Mouse (Mus musculus) cerebellum, postnatal 4 days (tissue): ENCODE data around the gene Neurod2.

Source experiments
- DNase-seq, 2 experiments: peaks; one replicate each; pipeline ENCODE4 v3.0.0; 2022; ENCODE audit warnings: low spot score in 2 of 2, mixed read lengths in 1 of 2

Neurod2 gene

DNA sequence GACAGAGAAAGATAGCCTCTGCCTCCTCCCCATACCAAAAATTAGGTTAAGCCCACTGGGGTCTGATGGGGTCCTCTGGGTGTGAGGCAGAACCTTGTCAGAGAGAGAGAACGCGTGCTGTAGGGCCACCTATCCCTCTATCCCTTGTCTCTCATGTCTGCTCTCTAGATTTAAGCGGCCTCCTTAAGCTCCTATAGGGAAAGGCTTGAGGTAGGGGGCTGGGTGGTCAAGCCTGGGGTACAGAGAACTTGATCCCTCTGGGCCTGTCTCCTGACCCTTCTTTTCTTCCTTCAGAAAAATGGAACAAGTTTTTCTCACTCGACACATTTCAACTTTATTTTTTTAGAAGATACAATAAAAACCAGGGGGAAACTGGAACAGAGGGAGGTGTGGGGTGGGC lies 3.4 kb upstream of the Neurod2 start:
- DNase-seq, result no peak

DNA sequence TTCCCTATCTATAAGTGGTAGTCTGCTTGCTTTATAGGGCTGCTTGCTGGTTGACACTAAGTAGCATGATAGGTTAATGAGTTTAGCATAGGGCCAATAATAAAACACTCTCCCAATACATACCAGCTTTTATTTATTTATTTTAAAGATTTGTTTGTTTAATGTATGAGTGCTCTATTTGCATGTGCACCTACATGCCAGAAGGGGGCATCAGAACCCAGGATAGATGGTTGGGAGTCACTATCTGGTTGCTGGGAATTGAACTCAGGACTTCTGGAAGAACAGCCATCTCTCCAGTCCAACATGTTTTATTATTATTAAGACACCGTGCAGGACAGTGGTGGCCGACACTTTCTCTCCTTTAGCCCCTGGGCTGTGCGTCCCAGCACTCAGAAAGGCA lies 2.7 kb upstream of the Neurod2 start:
- DNase-seq, result no peak

DNA sequence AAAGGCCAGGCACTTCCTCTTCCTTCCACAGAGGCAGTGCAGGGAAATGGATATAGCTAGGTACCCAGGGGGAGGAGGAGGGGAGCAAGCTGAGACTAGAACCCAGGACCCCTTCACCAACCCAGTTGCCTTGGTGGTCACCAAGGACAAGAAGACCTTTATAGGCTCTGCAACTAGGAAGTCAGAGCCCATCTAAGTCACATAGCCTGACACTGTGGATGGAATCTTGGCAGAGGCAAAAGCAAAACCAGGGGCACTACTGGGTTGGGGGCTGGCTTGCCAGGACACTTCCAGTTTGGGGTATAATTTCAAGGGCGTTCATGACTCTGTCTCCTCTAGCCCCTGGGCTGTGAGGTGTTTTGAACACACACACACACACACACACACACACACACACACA lies 2.0 kb upstream of the Neurod2 start:
- DNase-seq, result no peak

DNA sequence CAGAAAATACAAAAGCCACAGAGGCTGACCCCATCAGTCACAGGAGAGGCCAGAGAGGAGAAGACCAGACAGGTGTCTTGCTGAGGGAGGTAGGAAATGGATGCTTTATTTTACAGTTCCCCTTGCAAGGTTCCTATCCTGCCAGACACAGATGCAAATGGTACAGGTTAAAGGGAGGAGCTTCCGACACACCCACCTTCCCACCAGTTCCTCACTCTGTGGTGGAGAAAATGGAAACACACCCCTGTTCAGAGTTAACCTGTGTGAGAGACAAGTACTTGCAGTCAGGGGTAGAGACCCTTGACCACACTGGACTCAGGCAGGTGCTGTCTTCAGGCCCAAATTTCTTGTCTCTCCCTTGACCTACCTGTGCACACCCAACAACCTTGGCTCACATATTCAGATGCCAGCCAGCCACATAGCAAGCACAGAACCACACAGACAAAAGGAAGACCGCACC lies 1.3 kb upstream of the Neurod2 start:
- no peak for DNase-seq

DNA sequence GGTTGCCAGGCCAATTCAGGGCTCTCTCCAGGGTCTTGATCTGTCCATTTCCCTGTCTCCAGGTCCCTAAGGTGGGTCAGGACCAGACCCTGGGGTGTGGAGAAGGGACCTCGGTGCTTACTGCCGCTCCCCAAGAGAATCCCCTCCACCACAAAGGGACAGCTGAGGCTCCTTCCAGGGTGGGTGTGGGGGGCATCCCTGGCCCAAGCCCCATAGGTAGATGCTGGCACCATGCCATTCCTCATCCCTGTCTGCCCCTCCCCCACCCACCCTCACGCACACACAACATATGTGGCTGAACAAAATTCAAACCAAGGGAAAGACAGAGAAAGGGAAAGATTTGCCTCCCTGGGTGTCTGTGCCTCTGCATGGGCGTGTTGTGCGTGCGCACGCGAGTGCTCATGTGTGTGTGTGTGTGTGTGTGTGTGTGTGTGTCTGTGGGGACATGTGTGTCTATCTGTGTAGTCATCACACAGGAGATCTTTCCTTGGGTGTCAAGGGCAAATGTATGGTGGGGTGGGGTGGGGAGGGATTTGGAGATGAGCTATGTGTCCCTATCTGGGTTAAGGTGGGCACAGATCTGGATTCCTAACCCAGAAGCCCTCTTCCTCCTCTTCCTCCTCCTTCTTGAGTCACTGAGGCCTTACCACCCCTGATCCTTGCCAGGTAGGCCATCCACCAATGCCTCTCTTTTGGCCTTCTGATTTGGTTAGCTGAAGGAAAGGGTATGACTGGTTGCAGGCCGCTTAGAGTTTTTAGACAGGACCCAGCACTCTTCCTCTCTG lies 704 bp upstream of the Neurod2 start:
- peak in 1 of 2 experiments; percentile 44 for DNase-seq

DNA sequence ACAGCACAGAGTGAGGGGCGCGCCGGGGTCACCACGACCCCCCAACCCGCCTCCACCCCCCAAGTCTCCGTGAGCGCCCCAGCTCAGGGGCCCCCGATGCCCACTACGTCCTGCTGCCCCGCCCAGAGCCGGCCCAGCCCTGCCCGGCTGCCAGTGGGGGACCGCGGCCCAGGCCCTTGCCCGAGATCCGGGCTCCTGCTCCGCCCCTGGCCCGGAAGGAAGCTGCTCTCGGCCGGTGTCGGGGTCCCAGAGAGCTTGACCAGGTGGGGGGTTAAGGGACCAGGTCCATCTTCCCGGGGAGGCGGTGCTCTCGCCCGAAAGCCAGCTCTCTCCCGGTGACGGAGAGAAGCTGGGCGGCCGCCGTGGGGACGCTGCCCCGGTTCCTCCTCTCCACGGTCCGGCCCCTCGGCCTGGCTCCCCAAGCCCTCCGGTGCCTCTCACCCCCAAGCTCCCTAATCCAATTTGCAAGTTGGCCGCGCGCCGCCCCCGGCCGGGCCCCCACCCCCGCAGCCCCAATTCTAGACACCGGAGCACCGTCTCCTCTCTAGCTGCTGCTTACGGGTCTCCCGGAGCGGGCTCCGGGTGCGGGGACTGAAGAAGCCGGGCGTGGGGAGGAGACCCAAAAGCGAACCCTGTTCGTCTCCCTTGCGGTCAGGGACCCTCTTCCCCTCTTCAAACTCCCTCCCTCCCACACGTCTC lies 928 bp downstream of the Neurod2 start:
- peak in 1 of 2 experiments; percentile 53 for DNase-seq

DNA sequence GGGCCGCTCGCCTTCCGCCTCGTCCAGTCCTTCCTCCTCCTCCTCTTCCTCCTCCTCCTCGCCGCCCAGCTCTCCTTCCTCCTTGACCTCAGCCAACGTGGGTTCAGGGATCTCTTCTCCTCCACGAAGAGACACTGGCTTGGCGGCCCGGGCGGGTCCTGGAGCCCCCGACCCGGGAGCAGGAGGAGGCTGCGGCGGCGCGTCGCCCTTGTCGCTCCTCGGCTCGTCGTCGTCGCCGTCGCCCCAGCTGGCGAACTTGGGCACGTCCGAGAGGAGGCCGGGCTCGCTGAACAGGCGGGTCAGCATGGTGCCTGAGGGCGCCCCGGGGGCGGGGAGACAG lies 1.4 kb downstream of the Neurod2 start:
- DNase-seq, result no peak

DNA sequence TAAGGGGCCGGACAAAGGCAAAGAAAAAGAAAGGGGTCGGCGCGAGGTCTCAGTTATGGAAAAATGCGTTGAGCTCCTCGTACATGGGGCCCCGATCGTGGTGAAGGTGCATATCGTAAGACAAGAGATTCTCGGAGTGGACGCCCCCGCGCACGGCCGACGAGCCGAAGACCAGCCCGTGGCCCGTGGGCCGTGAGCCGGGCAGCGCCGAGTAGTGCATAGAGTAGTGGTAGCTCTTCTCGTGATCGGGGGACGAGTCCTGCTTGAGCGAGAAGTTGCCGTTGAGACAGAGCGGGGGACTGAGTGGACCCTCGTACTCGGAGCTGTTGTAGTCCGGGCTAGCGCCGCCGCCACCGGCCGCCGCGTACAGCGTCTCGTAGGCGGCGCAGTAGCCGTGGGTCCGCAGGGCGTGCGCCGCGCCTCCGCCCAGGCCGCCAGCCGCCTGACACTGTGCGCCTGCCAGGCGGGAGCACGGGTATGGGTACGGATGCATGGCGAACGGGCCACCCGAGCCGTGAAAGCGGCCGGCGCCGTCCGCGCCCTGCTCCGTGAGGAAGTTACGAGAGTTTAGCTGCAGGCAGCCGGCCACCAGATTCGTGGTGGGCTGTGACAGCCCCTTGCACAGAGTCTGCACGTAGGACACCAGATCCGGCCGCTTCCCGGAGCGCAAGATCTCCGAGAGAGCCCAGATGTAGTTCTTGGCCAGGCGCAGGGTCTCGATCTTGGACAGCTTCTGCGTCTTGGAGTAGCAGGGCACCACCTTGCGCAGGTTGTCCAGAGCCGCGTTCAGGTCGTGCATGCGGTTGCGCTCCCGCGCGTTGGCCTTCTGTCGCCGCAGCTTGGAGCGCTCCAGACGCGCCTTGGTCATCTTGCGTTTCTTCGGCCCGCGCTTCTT lies 2.1 kb downstream of the Neurod2 start:
- no peak for DNase-seq

DNA sequence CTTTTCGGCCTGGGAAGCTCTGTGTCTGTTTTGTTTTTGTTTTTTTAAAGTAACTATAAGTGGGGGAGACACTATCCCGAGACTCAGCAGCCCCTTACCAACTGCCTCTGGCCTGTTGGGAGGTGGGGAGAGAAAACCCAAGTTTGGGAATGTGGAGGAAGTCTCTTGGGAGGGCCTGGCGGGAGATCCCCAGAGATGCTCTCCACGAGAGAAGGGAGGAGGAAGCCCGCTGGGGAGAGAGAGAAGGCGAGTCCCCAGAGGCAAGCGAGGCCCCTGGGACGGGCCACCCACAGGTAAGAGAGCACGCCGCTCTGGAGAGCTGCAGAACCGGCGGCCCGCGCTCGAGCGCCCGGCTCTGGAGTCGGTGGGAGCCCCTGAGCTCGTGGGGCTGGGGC lies 2.7 kb downstream of the Neurod2 start:
- DNase-seq, result no peak

DNA sequence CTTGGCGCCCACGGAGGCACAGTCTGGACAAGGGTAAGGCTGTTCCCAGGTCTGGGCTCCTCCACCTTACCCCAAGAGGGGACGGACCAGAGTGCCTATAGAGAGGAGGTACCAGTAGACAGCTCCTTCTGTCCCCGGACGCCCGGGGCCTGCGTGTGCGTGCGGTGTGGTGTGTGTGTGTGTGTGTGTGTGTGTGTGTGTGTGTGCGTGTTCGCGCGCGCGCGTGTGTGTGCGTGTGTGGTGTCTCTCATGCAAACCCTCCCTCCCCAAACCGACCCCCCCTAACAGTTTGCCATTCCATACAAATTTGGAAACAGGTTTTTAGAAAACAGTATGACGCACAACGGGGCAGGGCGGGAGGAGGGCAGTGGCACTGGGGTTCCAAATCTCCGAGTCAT lies 3.6 kb downstream of the Neurod2 start:
- DNase-seq, result no peak

DNA sequence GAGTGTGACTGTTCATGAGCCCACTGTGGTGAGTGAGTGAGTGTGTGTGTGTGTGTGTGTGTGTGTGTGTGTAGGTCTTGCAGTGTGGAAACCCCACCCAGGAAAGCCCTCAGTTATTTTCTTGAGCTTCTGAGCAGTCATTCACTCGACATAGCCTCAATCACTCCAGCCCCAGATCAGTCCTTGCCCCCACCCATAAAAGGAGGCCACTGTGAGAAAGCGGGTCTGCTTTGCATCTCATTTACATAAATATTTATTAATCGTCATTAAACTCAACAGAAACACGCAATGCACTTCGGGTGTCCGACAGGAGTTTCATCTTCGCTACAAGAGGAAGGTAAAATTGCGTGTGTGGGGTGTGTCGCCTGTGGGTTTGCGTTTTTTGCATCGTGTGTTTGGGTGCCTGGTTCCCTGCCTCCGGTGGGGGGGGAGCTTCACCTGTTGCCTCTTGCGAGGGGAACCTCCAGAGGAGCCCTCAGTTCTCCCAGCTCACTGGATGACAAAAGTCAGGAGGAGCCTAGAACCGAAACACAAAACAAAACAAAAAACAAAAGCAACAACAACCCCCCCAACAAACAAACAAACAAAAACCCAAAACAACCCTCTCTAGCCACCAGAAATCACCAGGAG lies 4.1 kb downstream of the Neurod2 start:
- DNase-seq, result no peak

DNA sequence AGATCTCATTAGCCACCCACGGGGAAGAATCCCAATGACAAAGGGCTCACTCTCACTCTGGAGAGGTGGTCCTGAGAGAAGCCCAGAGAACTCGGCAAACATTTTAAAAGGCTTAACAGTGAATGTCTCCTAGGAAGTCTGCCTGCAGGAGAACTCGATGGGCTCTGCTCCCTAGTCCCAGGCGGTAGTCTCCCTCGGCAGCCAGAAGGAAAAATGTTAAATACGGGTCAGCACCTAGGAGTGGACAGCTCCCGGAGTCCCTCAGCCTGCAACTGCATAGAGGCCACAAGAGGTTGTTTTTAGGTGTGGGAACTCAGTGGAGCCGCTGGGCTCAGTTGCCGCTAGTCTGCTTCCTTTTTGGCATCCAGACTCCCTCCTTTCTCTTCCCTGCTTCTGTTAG lies 5.5 kb downstream of the Neurod2 start:
- DNase-seq, result no peak

DNA sequence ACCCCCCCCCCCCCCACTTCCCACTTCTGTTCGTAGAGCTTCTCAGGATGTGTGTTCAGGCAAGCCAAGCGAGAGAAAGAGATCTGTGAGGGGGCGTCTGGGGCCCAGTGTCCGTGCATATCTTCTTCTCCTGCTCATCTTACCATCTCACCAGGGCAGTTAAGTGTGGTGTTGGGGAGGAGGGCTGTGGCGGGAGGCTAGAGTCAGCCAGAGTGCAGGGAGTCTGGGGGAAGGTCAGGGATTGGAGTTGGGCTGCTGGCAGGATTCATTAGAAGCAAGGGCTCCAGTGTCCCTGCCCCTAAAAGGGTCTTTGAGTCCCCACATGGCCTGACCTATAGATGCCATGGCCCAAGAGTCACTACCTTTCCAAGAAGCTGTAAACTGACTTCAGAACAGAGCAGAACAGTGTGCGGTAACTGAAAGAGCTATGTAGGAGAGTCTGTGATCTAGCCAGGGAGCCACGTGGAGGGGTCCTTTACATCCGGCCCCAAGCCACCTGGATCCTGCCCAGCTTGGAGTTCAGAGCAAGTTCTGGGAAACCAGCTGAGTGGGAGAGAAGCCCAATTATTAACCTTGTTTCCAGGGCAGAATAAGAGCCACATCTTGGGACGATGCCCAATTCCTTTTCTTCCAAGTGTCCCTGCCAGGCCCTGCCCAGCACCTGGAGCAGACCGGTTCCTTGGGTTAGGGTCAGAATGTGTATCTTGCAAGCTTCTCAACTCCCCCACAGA lies 6.1 kb downstream of the Neurod2 start:
- no peak for DNase-seq

DNA sequence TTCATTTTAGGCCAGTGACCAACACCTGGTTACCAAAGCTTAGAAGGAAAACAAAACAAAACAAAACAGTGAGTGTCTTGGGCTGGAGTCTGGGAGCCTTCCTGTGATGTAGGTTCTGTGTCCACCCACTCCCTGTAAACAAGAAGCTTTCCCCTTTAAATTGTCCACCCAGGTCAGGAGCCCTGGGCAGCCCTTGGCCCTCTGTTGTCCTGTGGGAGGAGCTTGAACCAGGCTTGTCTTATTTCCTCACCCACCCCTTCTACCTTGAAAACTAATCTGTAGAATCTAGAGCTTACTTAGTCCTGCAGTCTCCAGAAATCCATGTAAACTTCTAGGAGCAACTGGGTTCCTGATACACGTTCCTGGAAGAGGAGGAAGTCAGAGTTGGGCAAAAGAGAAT lies 7.3 kb downstream of the Neurod2 start:
- no peak for DNase-seq

DNA sequence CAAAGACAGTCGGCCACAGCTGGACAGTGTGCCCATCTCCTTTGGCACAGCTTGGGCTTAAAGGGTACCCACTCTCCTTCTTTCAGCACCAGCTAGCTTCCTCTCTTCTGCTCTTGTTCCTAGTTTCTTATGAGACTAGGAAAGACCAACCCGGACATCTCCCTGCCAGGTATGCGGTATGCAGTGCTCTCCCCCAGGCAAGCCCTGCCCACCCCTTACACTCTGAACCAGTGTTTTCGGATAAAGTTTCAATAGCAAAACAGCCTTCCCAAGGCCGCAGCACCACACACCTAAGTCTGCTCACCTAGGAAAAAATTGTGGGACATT lies 7.8 kb downstream of the Neurod2 start:
- no peak for DNase-seq

DNA sequence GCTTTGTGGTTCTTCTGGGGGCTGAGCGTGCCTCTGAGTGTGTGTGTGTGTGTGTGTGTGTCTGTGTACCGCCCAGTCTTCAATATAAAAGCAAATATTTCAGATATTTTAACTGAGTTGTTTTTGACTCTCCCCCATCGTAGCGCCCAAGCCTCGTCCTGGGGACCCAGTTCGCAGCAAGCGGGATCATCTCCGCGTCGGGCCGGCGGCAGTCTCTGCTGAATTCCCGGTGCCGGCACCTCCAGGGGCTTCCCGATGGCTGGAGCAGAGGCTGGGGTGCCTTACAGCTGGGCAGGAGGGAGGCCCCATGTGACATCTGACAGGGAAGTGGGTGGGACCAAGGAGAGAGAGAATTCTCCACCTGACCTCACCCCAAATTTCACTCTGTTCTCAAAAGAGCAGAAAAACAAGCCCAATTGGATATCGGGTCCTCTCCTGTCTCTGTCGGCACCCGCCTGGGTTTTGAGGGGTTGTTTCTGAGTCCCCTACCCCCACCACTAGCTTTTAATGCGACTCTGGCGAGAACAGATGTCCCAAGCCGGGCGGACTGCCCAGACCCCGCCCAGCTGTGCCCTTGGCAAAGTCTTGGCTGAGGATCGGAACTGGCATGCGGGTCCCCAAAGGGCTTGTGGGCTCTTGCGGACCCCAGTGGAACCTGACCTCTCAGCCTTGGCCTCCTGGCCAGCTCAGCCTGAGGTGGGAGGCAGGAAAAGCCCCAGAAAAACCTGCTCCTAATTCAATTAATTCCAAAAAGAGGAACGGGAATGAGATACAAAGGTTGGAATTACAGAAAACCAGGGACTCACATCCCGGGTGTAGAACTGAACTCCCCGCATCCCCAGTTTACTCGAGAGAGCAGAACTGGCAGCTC lies 8.4 kb downstream of the Neurod2 start:
- peak in 1 of 2 experiments; percentile 87 for DNase-seq

DNA sequence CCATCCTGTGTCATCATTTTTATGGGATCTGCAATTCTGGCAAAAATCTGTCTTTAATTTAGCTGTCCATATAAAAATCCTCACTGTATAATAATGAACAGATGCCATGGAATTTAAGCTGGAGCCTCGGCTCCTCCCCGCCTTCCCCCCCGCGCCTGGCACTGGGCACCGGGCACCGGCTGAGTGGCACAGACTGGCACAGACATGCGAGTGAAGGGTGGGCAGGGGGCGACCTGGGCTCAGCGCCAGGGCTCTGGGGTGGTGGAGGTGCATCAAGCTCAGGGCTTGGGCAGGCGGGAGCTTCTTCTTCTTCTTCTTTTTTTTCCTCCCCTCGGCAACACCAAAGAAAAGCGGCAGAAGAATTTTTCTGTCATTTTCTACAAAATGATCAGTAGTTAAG lies 9.1 kb downstream of the Neurod2 start:
- peak in 1 of 2 experiments; percentile 86 for DNase-seq

DNA sequence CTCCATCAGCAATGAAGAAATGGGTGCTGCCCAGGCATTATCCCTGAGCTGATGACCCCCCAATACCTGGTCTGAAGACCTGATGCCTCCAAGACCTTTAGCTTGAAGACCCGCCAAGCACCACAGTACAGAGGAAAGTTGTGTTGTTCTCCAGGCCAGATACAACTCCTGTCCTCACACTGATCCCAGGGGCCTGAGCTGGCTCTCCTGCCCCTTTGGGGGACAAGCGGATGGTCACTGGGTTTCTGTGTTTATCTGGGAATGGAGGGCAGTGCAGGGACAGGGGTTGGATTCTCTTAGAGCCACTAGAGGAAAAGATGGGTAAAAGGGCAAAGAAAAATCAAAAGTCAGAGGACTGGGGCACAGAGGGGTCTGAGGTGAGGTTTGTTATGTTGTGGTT lies 9.5 kb downstream of the Neurod2 start:
- DNase-seq, result no peak

DNA sequence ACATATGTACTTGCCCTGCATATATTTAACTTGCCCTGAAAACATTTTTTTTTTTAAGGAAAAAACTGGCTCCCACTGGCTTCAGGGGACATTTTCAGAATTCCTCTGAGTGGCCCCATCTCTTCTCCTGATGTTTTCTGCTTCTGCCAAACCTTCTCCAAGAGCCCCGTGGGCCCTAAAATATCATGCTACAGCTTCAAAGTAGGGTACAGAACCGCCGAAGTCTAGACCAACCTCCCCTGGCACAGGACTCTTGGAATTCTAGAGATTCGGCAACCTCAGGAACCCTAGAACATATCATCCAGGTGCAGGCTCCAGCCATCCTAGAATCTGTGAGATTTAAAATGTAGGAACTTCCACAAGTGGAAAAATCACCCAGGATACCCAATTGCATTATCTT lies 9.9 kb downstream of the Neurod2 start:
- DNase-seq, result no peak

DNA sequence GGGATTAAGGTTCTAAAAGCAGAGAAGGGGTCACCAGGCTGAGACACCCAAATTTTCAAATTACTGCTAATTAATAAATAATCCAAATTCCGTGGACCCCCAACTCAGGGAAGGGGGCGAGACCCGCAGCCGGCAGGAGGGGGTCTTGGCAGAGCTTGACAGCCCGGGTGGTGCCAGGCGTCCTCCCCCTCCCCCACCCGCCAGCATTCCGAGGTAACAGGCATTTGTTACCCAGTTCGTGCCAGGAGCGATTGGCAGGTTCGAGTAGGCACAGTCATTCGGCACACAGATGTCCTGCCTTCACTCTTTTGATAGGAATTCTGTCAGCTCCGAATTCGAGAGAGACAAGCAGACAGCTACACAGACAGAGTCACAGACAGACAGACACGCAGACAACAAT lies 10.3 kb downstream of the Neurod2 start:
- no peak for DNase-seq
